In the genomic region with DNA sequence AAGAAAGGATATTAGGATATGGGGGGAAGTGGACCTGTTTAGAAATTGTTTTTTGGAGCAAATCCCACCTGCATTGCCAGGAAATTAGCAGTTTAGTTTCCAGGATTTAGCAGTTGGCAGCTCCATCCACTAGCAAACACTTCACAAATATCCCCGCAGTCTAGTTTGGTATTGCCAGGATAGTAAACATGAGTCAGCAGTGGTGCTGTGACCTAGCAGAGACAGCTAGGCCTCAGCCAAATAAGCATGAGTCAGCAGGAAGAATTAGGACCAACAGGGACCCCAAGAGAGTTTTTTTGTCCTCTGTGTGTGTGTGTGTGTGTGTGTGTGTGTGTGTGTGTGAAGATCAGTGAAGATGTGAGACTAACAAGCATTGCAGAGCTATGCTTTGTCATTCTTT, we compare ENCODE assay signal across 19 mouse cellular contexts.
"Had no signal": no experiment of that assay in that cellular context is flagged by ENCODE, and none has a peak within 500 bp of the region (broad histone marks: within the 10 kb centered on the region; RNA-seq: fewer than 3 reads in every experiment).

No protein-coding gene starts in this region.

- H3K27me3 ChIP-seq: midbrain, embryonic 12.5 days; neural tube, embryonic 13.5 days; neural tube, embryonic 15.5 days; stomach, embryonic 15.5 days had no signal

- H3K4me2 ChIP-seq: lung, embryonic 14.5 days; midbrain, embryonic 12.5 days; neural tube, embryonic 13.5 days; neural tube, embryonic 15.5 days; stomach, embryonic 15.5 days had no signal

- H3K9ac ChIP-seq: lung, embryonic 14.5 days; midbrain, embryonic 12.5 days; neural tube, embryonic 13.5 days; neural tube, embryonic 15.5 days; stomach, embryonic 15.5 days had no signal

- H3K4me3 ChIP-seq: midbrain, embryonic 10.5 days; midbrain, embryonic 12.5 days; myocyte; neural tube, embryonic 13.5 days; neural tube, embryonic 15.5 days; stomach, embryonic 15.5 days had no signal

- DNase-seq: lung, embryonic 14.5 days; lung, postnatal 10 days; lung, postnatal 4 days; midbrain, embryonic 14.5 days; retina, postnatal 1 day; right cerebral cortex, adult 18-20 months; right cerebral cortex, postnatal 25 days; right cerebral cortex, postnatal 4 days; thymus, adult 2 months; thymus, postnatal 25 days; thymus, postnatal 4 days had no signal

- H3K36me3 ChIP-seq: midbrain, embryonic 10.5 days; midbrain, embryonic 12.5 days; stomach, embryonic 15.5 days had no signal

- H3K4me1 ChIP-seq: midbrain, embryonic 10.5 days; midbrain, embryonic 12.5 days; neural tube, embryonic 13.5 days; neural tube, embryonic 15.5 days; stomach, embryonic 15.5 days had no signal

- H3K9me3 ChIP-seq: midbrain, embryonic 10.5 days; midbrain, embryonic 12.5 days; neural tube, embryonic 13.5 days; neural tube, embryonic 15.5 days; stomach, embryonic 15.5 days had no signal

- H3K27ac ChIP-seq: midbrain, embryonic 10.5 days; midbrain, embryonic 12.5 days; neural tube, embryonic 13.5 days; neural tube, embryonic 15.5 days; stomach, embryonic 15.5 days; stomach, postnatal 0 days had no signal

- ATAC-seq: midbrain, embryonic 16.5 days had no signal
